Mouse (Mus musculus): ENCODE results near the gene Siah3. TPM values are rescaled to one million over a fixed set of nuclear protein-coding genes. Genes with fewer than 3 reads are reported as not detected.

The Siah3 gene
- polyA plus RNA-seq, 2 experiments from 2014 or later: 0.10 to 0.29 TPM

GRCm38 (mm10) chr14:75468941-75469340 is 13.2 kb downstream of the Siah3 start:
- ATAC-seq: no peak

DNA sequence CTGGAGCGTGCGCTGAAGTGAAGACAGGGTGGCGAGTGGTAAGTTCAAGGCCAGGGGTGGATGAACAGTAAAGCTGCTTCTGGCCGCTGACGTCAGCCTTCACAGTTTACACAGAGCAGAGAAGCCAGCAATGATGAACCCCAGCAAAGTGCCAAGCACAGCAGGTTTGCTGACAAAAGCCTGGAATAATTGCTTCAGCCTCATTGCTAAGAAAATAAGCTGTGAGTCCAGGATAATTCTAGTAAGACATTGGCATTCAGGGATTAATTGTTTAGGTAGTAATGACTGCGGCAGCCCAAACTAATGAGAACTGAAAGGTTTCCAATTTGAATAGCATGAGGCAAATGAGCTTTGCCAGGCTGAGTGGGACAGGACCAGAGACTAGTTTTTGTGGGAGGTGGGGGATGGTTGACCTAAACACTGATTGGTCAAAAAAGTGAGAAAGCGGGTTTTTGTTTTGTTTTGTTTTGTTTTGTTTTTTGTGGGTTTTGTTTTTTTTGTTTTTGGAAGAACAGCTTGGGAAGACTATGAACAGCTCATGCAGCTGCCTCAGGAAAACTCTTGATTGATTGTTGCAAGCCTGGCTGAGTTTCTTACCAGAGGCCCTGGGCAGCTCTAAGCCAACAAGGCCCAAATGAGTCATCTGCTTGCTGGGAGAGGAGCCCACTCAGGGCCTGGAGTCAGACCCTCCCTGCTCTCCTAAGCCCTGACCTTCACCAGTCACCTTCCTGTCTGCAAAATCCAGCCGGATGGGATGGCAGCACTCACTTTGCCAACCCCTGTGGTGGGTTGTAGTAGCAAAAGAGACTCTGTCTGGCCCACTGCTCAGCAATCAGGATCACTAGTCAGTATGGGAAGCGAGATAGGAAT is 17.5 kb downstream of the Siah3 start:
- no peak for ATAC-seq

- ATAC-seq: no peak
Measured at GRCm38 (mm10) chr14:75475887-75476286, 20.1 kb downstream of the Siah3 start.

DNA sequence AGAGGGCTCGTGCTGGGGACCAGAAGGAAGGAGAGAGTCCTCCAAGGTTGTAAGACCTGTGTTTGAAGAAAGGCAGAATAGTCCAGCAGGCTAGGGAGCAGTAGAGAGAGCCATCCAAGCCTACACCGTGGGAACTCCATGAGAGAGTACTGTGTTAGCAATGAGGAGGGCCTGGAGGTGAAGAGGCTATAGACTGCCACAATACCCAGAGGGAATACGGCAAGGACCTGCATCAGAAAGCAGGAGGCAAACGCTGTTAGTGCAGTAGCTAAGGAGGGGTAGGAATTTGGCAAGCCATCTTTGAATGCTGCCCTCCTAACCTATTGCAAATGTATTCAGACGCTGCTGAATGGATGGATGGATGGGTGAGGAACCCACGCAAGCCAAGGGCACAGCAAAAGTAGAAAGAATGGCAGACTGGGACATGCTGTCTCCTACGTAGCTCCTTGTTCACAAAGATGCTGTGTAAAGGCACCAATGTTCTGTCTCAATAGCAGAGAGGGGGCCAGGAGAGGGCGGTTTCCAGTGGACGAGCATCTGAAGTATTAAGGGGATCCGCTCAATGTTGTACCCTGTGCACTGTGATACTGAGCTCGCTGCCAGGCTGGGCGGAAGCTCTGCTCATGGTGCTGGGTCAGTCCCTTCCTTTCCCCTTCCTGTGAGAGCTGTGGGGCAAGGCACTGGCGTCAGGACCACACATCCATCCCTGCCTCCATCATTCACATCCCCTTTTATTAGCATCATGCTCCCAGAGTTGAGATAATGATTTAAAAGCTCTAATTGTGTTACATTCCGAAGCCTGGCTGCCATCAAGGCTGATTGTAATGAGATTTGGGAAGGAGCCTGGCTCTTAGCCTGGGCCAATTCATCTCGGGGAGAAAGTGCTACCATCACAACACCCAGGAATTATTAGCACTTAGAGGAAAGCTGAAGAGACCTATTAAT is 26.7 kb downstream of the Siah3 start:
- ATAC-seq: no peak

GRCm38 (mm10) chr14:75483176-75483546 is 27.4 kb downstream of the Siah3 start:
- ATAC-seq: no peak

GRCm38 (mm10) chr14:75487932-75488331 is 32.1 kb downstream of the Siah3 start:
- ATAC-seq: no peak

GRCm38 (mm10) chr14:75493555-75494194 is 37.9 kb downstream of the Siah3 start:
- no peak for ATAC-seq

- ATAC-seq: no peak
Measured at GRCm38 (mm10) chr14:75494926-75495325, 39.1 kb downstream of the Siah3 start.

- ATAC-seq: no peak
Measured at GRCm38 (mm10) chr14:75501501-75501990, 45.8 kb downstream of the Siah3 start.

DNA sequence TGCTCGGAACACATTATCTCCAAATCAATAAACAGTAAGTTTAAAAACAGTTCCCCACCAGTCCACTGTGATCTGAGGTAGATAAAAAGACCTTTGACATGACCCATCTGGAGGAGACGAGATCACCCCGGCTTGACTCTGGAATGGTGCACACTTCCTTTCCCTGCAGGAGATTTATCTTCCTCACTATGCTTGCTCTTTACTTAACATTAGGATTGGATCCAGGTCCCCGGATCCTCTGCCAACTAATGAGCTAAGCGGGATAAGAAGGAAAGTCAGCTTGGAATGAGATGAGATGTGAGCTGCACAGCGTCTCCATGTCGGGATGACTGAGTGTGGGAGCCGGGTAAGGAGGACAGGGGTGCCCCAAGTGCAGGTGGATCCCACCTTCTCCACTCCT is 46.7 kb downstream of the Siah3 start:
- no peak for ATAC-seq

DNA sequence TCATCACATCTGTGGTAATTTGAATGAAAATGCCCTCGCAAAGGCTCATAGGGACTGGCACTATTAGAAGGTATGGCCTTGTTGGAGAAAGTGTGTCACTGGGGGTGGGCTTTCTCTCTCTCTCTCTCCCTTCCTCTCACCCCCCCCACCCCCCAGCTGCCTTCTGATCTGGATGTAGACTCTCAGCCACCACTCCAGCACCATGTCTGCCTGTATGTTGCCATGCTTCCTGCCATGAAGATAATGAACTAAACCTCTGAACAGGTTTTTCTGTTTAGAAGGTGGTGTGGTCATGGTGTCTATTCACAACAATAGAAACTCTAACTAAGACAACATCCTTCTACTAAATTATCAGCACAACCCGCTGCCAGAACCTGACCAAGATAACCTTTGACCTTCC is 48.5 kb downstream of the Siah3 start:
- ATAC-seq: no peak

DNA sequence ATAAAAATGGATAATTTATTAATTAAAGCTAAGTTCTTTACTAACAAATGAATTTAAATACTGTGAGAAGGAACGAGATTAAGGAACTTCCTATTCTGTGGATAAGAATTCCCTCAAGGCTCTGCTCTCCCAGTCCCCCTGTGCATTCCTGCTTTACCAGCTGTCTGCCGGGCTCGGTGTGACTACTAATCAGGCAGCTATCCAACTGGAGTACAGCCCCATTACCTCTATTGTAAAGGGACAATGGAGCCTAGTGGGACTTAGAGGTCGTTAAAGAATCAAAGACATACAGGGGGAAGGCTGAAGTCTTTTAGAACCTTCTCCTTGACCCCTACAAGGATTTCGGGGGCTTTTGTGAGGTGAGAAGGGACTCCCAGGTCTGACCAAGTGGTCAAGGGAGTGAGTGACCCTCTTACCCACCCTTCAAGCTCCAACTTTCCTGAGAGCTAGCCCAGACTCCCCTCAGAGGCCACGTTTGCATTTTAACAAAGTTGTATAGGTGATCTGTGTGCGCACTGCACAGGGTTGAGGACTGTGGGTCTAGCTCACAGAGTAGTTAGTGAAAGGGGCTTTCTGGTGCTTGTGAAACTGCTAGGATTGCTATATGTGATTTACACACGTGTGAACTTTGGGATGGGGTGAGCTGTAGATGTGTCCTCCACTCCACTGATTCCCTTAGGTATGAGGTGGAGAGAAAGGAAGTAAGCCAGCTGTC is 49.5 kb downstream of the Siah3 start:
- no peak for ATAC-seq

- ATAC-seq: no peak
Measured at GRCm38 (mm10) chr14:75506246-75506645, 50.5 kb downstream of the Siah3 start.

- no peak for ATAC-seq
Measured at GRCm38 (mm10) chr14:75510125-75510524, 54.3 kb downstream of the Siah3 start.

DNA sequence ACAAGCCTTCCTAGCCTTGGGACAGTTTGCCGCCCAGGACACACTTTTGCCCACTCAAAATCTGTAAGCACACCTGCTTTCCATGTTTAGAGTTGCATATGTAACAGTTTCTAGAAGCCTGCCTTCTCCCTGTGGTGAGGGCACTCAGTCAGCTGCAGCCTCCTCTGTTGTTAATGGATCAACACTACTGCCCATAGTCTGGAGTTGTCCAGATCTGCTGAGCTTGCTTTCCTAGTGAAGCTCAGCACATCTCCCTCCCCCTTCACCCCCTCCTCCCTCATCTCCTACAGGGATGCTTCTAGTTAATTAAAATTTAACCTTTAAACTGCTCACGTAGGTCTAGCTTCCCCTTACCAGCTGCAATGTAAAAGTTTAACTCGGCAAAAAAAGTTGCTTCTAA is 57.2 kb downstream of the Siah3 start:
- ATAC-seq: no peak

DNA sequence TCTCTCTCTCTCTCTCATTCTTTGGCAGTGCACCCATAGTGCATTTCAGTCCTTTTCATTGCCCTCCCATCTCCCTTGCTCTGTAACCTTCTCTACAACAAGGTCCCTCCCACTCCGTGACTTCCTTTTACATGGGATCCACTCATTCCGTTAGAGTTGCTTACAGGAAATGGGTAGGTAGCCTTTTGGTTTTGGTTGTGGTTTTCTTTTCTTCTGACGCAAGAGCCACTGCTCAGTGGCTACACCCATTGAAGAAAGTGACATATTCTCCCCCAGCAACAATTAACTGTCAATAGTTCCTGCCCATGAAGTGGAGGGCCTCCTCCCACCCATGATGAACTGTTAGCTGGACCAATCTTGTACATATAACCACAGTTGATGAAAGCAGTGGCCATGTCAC is 60.4 kb downstream of the Siah3 start:
- peak; percentile 93 for ATAC-seq

DNA sequence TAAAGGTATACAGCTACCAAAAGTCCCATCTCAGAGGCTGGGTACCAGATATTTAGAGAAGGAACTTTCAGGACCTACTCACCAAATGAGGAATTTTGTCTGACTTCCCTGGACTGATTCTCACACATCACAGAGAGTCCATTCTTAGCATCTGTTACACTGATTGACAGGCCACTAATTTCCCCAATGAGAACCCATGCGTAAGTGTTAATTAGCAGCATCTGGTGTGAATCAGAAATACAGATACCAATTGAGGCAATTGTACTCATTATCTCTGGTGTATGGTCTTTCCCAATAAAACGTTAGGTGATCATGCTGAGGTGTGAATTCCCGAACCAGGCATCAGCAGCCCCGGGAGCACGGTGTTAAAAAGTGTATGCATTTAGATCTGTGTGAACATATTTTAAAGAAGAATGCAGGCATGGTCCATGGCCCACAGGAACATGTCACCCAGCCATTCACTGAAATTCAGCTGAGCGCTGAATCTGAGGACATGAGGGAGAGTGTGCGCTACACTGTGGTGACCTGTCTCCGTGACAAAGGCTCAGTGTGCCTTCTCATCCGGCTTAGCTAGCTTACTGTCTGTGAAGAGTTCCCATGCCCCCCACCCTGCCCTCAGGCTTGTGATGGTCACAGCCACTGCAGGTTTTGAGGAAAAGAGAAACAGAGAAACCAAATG is 61.3 kb downstream of the Siah3 start:
- ATAC-seq: no peak

DNA sequence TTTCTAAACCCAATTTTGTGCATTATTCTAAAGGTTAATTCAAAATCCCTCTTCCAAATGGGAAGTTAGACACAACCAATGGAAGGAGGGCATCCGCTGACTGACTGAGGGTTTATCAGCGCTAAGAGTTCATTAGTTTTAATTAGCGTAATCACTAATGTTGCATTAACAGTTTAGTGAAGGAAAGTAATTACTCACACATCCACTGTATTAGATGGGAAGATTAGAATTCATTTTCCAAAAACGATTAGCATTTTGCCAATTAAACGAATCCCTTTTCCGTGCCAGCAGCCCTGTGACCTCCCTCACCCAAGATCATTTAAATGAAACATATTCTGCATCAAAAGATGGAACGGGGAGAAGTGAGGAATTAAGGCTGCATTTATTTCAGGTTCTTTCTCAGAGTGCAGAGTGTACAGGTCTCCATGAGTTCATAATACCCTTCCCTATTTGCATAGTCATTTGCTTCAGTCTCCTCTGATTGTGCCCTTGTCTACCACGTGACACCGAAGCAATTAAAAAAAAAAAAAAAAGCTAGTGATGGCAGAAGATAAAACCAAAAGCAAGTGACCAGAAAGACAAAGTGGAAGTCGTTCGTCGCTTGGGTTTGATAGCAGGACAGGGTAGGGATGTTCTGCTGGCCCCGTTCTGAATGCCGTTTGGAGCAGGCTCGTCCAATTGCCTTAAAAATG is 62.6 kb downstream of the Siah3 start:
- no peak for ATAC-seq

GRCm38 (mm10) chr14:75518899-75519298 is 63.1 kb downstream of the Siah3 start:
- ATAC-seq: no peak

DNA sequence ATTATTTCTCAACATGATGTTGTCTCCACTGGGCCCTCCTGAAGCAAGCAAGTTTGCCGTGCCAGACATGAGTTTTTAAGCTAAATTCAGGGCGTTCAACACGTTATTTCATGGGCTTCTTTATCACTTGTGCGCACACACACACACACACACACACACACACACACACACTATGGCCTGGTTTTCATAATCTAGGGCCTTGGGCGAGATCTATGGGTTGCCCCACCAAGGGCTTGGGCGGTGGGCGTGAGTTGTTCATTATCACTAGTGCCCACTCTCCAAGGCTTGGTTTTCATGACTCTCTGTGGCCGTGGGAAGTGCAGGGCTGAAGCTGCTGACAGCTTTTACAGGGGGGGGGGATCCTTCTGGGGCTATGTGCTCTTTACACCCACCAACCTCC is 63.9 kb downstream of the Siah3 start:
- ATAC-seq: no peak

- no peak for ATAC-seq
Measured at GRCm38 (mm10) chr14:75524648-75525047, 68.9 kb downstream of the Siah3 start.

Data from activated CD4-positive, CD25-positive, alpha-beta regulatory T cell, adult 4 months (primary cell).